Mouse (Mus musculus): Measurements from ENCODE around the gene Lyar. TPM values are rescaled to one million over a fixed set of nuclear protein-coding genes. Genes with fewer than 3 reads are reported as not detected.

Gene Lyar
- polyA plus RNA-seq, 1 experiment from 2014 or later: 143 TPM

DNA sequence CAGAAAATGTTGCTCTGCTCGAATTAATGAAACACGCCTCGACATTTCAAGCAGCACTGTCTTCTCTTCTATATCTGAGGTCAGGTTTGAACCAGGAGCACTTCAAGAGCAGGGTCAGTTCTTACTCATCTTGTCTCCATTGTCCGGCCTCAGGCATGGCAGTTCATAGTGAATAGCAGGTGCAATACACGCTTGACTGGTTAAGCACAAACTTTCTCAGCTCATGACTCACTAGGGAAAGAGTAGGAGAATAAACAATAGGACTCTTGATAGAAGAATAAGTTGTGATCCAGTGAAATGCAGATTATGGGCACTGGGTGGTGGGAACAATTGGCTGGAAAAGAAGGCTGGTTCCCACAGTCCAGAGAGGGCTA is 38.5 kb downstream of the Lyar start:
- WGBS: 87% methylated on average over 5 of the region's 5 CpGs
- H3K4me1 ChIP-seq (replicated peaks; ENCODE audit: control insufficient read depth, insufficient read depth, low read length): no peaks in the 10 kb centered on the region
- H3K27me3 ChIP-seq (ENCODE audit: control insufficient read depth, insufficient read depth, low read length): no peaks in the 10 kb centered on the region
- no peak overlapping the region for H3K9ac ChIP-seq (ENCODE audit: low read length)
- ATAC-seq (replicated peaks; ENCODE audit: low FRiP score): no peak
- no peak overlapping the region for H3K27ac ChIP-seq (ENCODE audit: low read depth, low read length)
- no peak overlapping the region for H3K4me2 ChIP-seq (ENCODE audit: low read depth, low read length, severe bottlenecking)
- H3K36me3 ChIP-seq (ENCODE audit: control insufficient read depth, insufficient read depth, low read length): no peaks in the 10 kb centered on the region
- H3K9me3 ChIP-seq (ENCODE audit: control insufficient read depth, low read length): no peaks in the 10 kb centered on the region; the same call in 1 of the 2 replicates
- no peak overlapping the region for H3K4me3 ChIP-seq (ENCODE audit: low read depth, low read length)
- peak; percentile 22 for DNase-seq (ENCODE audit: low spot score)

- peak; percentile 25 for DNase-seq (ENCODE audit: low spot score)
- WGBS: 44% methylated on average over 9 of the region's 9 CpGs
- H3K36me3 ChIP-seq (ENCODE audit: control insufficient read depth, insufficient read depth, low read length): no peaks in the 10 kb centered on the region; the same call in 1 of the 2 replicates
- H3K27ac ChIP-seq (ENCODE audit: low read depth, low read length): peak overlapping the region; percentile 50; the same call in 1 of the 2 replicates
- 0 out of 2 replicates have a peak, but pooled peaks have one; percentile 4 for ATAC-seq (replicated peaks; ENCODE audit: low FRiP score)
- peak overlapping the region; percentile 88 for H3K9ac ChIP-seq (ENCODE audit: low read length)
- H3K27me3 ChIP-seq (ENCODE audit: control insufficient read depth, insufficient read depth, low read length): no peaks in the 10 kb centered on the region
- peak overlapping the region; percentile 82 for H3K4me2 ChIP-seq (ENCODE audit: low read depth, low read length, severe bottlenecking)
- peak overlapping the region; percentile 87 for H3K4me3 ChIP-seq (ENCODE audit: low read depth, low read length)
- no peaks in the 10 kb centered on the region; the same call in 1 of the 2 replicates for H3K9me3 ChIP-seq (ENCODE audit: control insufficient read depth, low read length)
- no peaks in the 10 kb centered on the region for H3K4me1 ChIP-seq (replicated peaks; ENCODE audit: control insufficient read depth, insufficient read depth, low read length)
These were observed 39.3 kb downstream of the Lyar start for GRCm38 (mm10) chr5:38259455-38260106.

GRCm38 (mm10) chr5:38260107-38260682 is 39.9 kb downstream of the Lyar start, which contains the start of gene Tmem128:
Gene Tmem128 (plus strand): TSS chr5:38260185.
- Histone ChIP-seq H3K27ac (ENCODE audit: low read depth, low read length) (peak within 1 kb of the TSS; percentile 50; the same call in 1 of the 2 replicates), H3K9ac (ENCODE audit: low read length) (peak within 1 kb of the TSS; percentile 88), H3K4me3 (ENCODE audit: low read depth, low read length) (peak within 1 kb of the TSS; percentile 87), H3K36me3 (ENCODE audit: control insufficient read depth, insufficient read depth, low read length) (no peaks in the 10 kb centered on the region; the same call in 1 of the 2 replicates), H3K9me3 (ENCODE audit: control insufficient read depth, low read length) (no peaks in the 10 kb centered on the region; the same call in 1 of the 2 replicates), H3K27me3 (ENCODE audit: control insufficient read depth, insufficient read depth, low read length) (no peaks in the 10 kb centered on the region), H3K4me1 (replicated peaks; ENCODE audit: control insufficient read depth, insufficient read depth, low read length) (no peaks in the 10 kb centered on the region), H3K4me2 (ENCODE audit: low read depth, low read length, severe bottlenecking) (peak within 1 kb of the TSS; percentile 82)
- DNase-seq (ENCODE audit: low spot score): peak; percentile 73
- under 1% methylated on average over 40 of the region's 40 CpGs for WGBS
- peak; percentile 65; the same call in 1 of the 2 replicates for ATAC-seq (replicated peaks; ENCODE audit: low FRiP score)

DNA sequence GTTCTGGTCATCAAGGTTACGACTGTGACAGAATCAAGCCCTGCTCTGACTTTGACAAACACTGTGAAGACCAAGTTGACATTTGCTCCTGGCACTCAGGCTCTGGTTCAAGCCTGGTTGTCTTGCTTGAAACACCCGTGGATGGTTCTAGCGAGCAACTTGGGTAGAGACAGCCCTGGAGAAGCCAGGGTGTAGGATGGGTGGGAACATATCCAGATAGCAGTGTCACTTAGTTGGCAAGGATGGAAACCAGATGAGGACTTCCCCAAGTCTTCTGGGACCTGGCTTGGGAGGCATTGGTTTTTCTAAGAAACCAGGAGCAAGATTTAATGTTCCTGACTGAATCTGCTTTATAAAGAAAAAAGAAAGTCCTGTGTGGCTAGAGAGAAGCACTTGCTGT is 50.7 kb downstream of the Lyar start:
- ATAC-seq (replicated peaks; ENCODE audit: low FRiP score): no peak

GRCm38 (mm10) chr5:38273831-38274230 is 53.6 kb downstream of the Lyar start:
- 92% methylated on average over 4 of the region's 4 CpGs for WGBS
- H3K4me3 ChIP-seq (ENCODE audit: low read depth, low read length): no peak overlapping the region
- no peak overlapping the region for H3K9ac ChIP-seq (ENCODE audit: low read length)
- no peaks in the 10 kb centered on the region for H3K9me3 ChIP-seq (ENCODE audit: control insufficient read depth, low read length)
- H3K36me3 ChIP-seq (ENCODE audit: control insufficient read depth, insufficient read depth, low read length): no peaks in the 10 kb centered on the region
- H3K4me2 ChIP-seq (ENCODE audit: low read depth, low read length, severe bottlenecking): no peak overlapping the region
- ATAC-seq (replicated peaks; ENCODE audit: low FRiP score): no peak
- H3K4me1 ChIP-seq (replicated peaks; ENCODE audit: control insufficient read depth, insufficient read depth, low read length): peaks cover 6% of the 10 kb centered on the region; the same call in 1 of the 2 replicates
- H3K27ac ChIP-seq (ENCODE audit: low read depth, low read length): no peak overlapping the region
- DNase-seq (ENCODE audit: low spot score): peak; percentile 20
- peaks cover 41% of the 10 kb centered on the region for H3K27me3 ChIP-seq (ENCODE audit: control insufficient read depth, insufficient read depth, low read length)

More for the DNA sequence above, 50.7 kb downstream of the Lyar start:
- peak; percentile 11 for DNase-seq (ENCODE audit: low spot score)
- WGBS: 89% methylated on average over 3 of the region's 3 CpGs
- Histone ChIP-seq H3K4me3 (ENCODE audit: low read depth, low read length) (no peak overlapping the region), H3K9ac (ENCODE audit: low read length) (no peak overlapping the region), H3K27ac (ENCODE audit: low read depth, low read length) (no peak overlapping the region), H3K4me2 (ENCODE audit: low read depth, low read length, severe bottlenecking) (no peak overlapping the region), H3K4me1 (replicated peaks; ENCODE audit: control insufficient read depth, insufficient read depth, low read length) (no peaks in the 10 kb centered on the region), H3K27me3 (ENCODE audit: control insufficient read depth, insufficient read depth, low read length) (peaks cover 16% of the 10 kb centered on the region), H3K36me3 (ENCODE audit: control insufficient read depth, insufficient read depth, low read length) (peaks cover 3% of the 10 kb centered on the region; the same call in 1 of the 2 replicates), H3K9me3 (ENCODE audit: control insufficient read depth, low read length) (no peaks in the 10 kb centered on the region)

GRCm38 (mm10) chr5:38275771-38276170 is 55.5 kb downstream of the Lyar start, which contains the start of gene Otop1:
Gene Otop1 (plus strand): TSS chr5:38275972.
- Histone ChIP-seq H3K9me3 (ENCODE audit: control insufficient read depth, low read length) (no peaks in the 10 kb centered on the region), H3K4me1 (replicated peaks; ENCODE audit: control insufficient read depth, insufficient read depth, low read length) (peaks cover 6% of the 10 kb centered on the region; the same call in 1 of the 2 replicates), H3K9ac (ENCODE audit: low read length) (no peak within 1 kb of the TSS)

DNA sequence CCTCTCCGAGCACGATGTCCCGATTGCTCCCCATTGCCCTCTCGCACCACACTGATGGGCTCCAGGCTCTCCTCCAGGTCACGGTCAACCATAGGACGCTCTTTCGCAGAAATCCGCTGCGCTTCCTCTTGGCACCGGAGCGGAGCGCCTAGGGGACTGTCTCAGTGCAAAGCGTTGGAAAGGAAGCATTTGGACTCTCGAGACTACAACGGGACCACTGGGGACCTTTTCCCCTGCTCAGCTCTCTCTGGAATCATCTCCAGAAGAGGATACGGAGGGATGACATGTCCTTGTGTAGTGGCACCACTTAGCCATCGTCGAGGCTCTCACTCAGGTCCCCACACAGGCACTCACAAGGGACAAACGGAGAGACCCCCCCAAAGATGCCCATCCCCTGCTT is 56.2 kb downstream of the Lyar start:
- Histone ChIP-seq H3K4me3 (ENCODE audit: low read depth, low read length) (no peak overlapping the region), H3K36me3 (ENCODE audit: control insufficient read depth, insufficient read depth, low read length) (no peaks in the 10 kb centered on the region), H3K4me1 (replicated peaks; ENCODE audit: control insufficient read depth, insufficient read depth, low read length) (peaks cover 6% of the 10 kb centered on the region; the same call in 1 of the 2 replicates), H3K27me3 (ENCODE audit: control insufficient read depth, insufficient read depth, low read length) (peaks cover 47% of the 10 kb centered on the region), H3K9ac (ENCODE audit: low read length) (no peak overlapping the region), H3K27ac (ENCODE audit: low read depth, low read length) (no peak overlapping the region), H3K4me2 (ENCODE audit: low read depth, low read length, severe bottlenecking) (no peak overlapping the region), H3K9me3 (ENCODE audit: control insufficient read depth, low read length) (no peaks in the 10 kb centered on the region)
- DNase-seq (ENCODE audit: low spot score) (no peak), ATAC-seq (replicated peaks; ENCODE audit: low FRiP score) (no peak)
- 2% methylated on average over 19 of the region's 19 CpGs for WGBS

More at GRCm38 (mm10) chr5:38275771-38276170, 55.5 kb downstream of the Lyar start, which contains the start of gene Otop1:
- DNase-seq (ENCODE audit: low spot score) (no peak), ATAC-seq (replicated peaks; ENCODE audit: low FRiP score) (no peak)
- H3K4me3 ChIP-seq (ENCODE audit: low read depth, low read length): peak within 1 kb of the TSS; percentile 17; the same call in 1 of the 2 replicates
- 0 out of 2 replicates have a peak within 1 kb of the TSS, but pooled peaks have one; percentile 39 for H3K4me2 ChIP-seq (ENCODE audit: low read depth, low read length, severe bottlenecking)
- WGBS: 2% methylated on average over 4 of the region's 4 CpGs
- no peaks in the 10 kb centered on the region for H3K36me3 ChIP-seq (ENCODE audit: control insufficient read depth, insufficient read depth, low read length)
- no peak within 1 kb of the TSS for H3K27ac ChIP-seq (ENCODE audit: low read depth, low read length)
- peaks cover 47% of the 10 kb centered on the region for H3K27me3 ChIP-seq (ENCODE audit: control insufficient read depth, insufficient read depth, low read length)

- H3K4me3 ChIP-seq (ENCODE audit: low read depth, low read length): peak overlapping the region; percentile 17
- 2% methylated on average over 65 of the region's 65 CpGs for WGBS
These were observed 57.0 kb downstream of the Lyar start for GRCm38 (mm10) chr5:38277098-38277866.

More at GRCm38 (mm10) chr5:38277098-38277866, 57.0 kb downstream of the Lyar start:
- no peaks in the 10 kb centered on the region for H3K9me3 ChIP-seq (ENCODE audit: control insufficient read depth, low read length)
- H3K27ac ChIP-seq (ENCODE audit: low read depth, low read length): no peak overlapping the region
- peaks cover 47% of the 10 kb centered on the region for H3K27me3 ChIP-seq (ENCODE audit: control insufficient read depth, insufficient read depth, low read length)
- peaks cover 6% of the 10 kb centered on the region; the same call in 1 of the 2 replicates for H3K4me1 ChIP-seq (replicated peaks; ENCODE audit: control insufficient read depth, insufficient read depth, low read length)
- peak overlapping the region; percentile 39 for H3K4me2 ChIP-seq (ENCODE audit: low read depth, low read length, severe bottlenecking)
- ATAC-seq (replicated peaks; ENCODE audit: low FRiP score) (peak; percentile 53; the same call in 1 of the 2 replicates), DNase-seq (ENCODE audit: low spot score) (peak; percentile 61)
- no peak overlapping the region for H3K9ac ChIP-seq (ENCODE audit: low read length)
- no peaks in the 10 kb centered on the region for H3K36me3 ChIP-seq (ENCODE audit: control insufficient read depth, insufficient read depth, low read length)
